In genomic region chr5:108562483-108562882, GRCm38 (mm10) we compare ENCODE assay signal across 24 mouse cellular contexts. TPM values are rescaled to one million over a fixed set of nuclear protein-coding genes. Genes with fewer than 3 reads are reported as not detected.
"Had no signal": no experiment of that assay in that cellular context is flagged by ENCODE, and none has a peak within 500 bp of the region (broad histone marks: within the 10 kb centered on the region; RNA-seq: fewer than 3 reads in every experiment).

No protein-coding gene starts in this region.

- H3K9ac ChIP-seq: forebrain, postnatal 0 days; heart, embryonic 13.5 days; heart, embryonic 15.5 days; hindbrain, embryonic 13.5 days; hindbrain, embryonic 15.5 days; limb, embryonic 12.5 days; liver, embryonic 13.5 days; liver, embryonic 15.5 days had no signal

- H3K27me3 ChIP-seq: heart, embryonic 13.5 days; heart, embryonic 15.5 days; hindbrain, embryonic 13.5 days; hindbrain, embryonic 15.5 days; limb, embryonic 12.5 days; liver, embryonic 15.5 days had no signal

- H3K4me3 ChIP-seq: heart, embryonic 10.5 days; heart, embryonic 13.5 days; heart, embryonic 15.5 days; hindbrain, embryonic 13.5 days; hindbrain, embryonic 15.5 days; layer of hippocampus, adult 2 months; left cerebral cortex, adult 2 months; limb, embryonic 10.5 days; limb, embryonic 12.5 days; liver, embryonic 13.5 days; liver, embryonic 15.5 days had no signal

- H3K9me3 ChIP-seq: heart, embryonic 10.5 days; heart, embryonic 13.5 days; heart, embryonic 15.5 days; hindbrain, embryonic 13.5 days; hindbrain, embryonic 15.5 days; limb, embryonic 10.5 days; limb, embryonic 12.5 days; liver, embryonic 13.5 days; liver, embryonic 15.5 days had no signal

- DNase-seq: forebrain, postnatal 0 days; gastrocnemius, postnatal 14 days; gastrocnemius, postnatal 36 days; heart, adult 18-20 months; heart, postnatal 14 days; heart, postnatal 36 days; kidney, adult 18-20 months; kidney, postnatal 14 days; liver; liver, embryonic 13.5 days had no signal

- H3K4me2 ChIP-seq: heart, embryonic 13.5 days; heart, embryonic 15.5 days; hindbrain, embryonic 13.5 days; hindbrain, embryonic 15.5 days; limb, embryonic 12.5 days; liver, embryonic 13.5 days; liver, embryonic 15.5 days had no signal

- ATAC-seq: forebrain, postnatal 0 days; hindbrain, postnatal 0 days had no signal

- H3K4me1 ChIP-seq: heart, embryonic 10.5 days; heart, embryonic 13.5 days; heart, embryonic 15.5 days; hindbrain, embryonic 13.5 days; hindbrain, embryonic 15.5 days; limb, embryonic 10.5 days; limb, embryonic 12.5 days; liver, embryonic 13.5 days; liver, embryonic 15.5 days had no signal

- H3K27ac ChIP-seq: heart, embryonic 10.5 days; heart, embryonic 13.5 days; heart, embryonic 15.5 days; hindbrain, embryonic 13.5 days; hindbrain, embryonic 15.5 days; hindbrain, postnatal 0 days; kidney, postnatal 0 days; layer of hippocampus, adult 2 months; left cerebral cortex, adult 2 months; limb, embryonic 10.5 days; limb, embryonic 12.5 days; liver, embryonic 13.5 days; liver, embryonic 15.5 days had no signal

RNA-seq across cellular contexts. Expression of gene Cplx1, which starts 12.7 kb away (rescaled TPM):
- total RNA-seq: gastrocnemius, adult 8-10 months; gastrocnemius, postnatal 36 days; hematopoietic stem cell, adult 5-6 weeks had no signal
